Mouse (Mus musculus) layer of hippocampus, adult 2 months (tissue): ENCODE results near the gene Leng8. TPM values are rescaled to one million over a fixed set of nuclear protein-coding genes. Genes with fewer than 3 reads are reported as not detected.

Experiments used
- DNase-seq, 2 experiments: peaks; one replicate each; pipeline ENCODE4 v3.0.0; 2022; ENCODE audit warnings: low spot score in 2 of 2
- H3K27ac ChIP-seq: fragments of 200-600 bp; 2 replicates; pipeline ENCODE4 v1.8.1; 2022
- H3K4me3 ChIP-seq: fragments of 200-600 bp; 2 replicates; pipeline ENCODE4 v1.8.1; 2022; ENCODE audit warnings: mild to moderate bottlenecking
- CTCF ChIP-seq: fragments of 200-600 bp; conservative IDR thresholded peaks from 2 replicates; pipeline ENCODE4 v1.8.1; 2022; ENCODE audit warnings: antibody characterized with exemption, mild to moderate bottlenecking, moderate library complexity
- total RNA-seq, 2 experiments: library from RNA; stranded (reverse); gene quantifications; 2 replicates each; pipeline ENCODE4 v1.2.3; 2021

Leng8 gene
- total RNA-seq, 2 experiments from 2014 or later = 189 to 218 TPM

DNA sequence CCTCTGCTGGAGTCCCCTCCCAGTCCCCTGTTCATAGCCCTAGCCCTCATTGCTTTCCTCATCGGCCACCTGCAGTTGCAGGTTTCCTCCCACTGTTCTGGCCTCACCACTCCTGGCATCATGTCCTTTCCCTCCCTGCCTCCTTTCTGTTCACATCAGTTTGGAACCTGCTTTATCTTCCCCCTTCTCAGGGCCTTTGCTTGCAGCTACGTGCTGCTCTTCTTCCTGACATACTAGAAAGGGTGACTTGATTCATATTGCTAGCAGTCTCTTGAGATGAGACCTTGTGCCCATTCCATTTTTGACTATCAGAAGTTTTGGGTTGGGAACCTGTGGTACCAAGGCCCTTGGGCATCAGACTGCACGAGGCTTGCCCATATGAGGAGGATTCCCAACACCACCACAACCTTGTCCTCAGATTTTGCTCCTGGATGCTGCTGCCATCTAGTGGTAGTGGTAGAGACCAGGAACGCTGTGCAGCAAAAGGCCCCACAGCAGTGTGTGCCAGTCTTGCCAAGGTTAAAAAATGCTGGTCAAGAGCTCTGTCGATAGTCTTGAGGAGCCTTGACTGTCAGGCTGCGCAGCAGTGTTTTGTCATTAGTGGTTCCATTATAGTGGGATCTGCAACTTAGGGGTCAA lies 8.8 kb downstream of the Leng8 start:
- no peak overlapping the region for H3K4me3 ChIP-seq
- TF ChIP-seq CTCF = peak; percentile 92
- H3K27ac ChIP-seq = no peak overlapping the region; the same call in 1 of the 2 replicates
- no peak for DNase-seq

DNA sequence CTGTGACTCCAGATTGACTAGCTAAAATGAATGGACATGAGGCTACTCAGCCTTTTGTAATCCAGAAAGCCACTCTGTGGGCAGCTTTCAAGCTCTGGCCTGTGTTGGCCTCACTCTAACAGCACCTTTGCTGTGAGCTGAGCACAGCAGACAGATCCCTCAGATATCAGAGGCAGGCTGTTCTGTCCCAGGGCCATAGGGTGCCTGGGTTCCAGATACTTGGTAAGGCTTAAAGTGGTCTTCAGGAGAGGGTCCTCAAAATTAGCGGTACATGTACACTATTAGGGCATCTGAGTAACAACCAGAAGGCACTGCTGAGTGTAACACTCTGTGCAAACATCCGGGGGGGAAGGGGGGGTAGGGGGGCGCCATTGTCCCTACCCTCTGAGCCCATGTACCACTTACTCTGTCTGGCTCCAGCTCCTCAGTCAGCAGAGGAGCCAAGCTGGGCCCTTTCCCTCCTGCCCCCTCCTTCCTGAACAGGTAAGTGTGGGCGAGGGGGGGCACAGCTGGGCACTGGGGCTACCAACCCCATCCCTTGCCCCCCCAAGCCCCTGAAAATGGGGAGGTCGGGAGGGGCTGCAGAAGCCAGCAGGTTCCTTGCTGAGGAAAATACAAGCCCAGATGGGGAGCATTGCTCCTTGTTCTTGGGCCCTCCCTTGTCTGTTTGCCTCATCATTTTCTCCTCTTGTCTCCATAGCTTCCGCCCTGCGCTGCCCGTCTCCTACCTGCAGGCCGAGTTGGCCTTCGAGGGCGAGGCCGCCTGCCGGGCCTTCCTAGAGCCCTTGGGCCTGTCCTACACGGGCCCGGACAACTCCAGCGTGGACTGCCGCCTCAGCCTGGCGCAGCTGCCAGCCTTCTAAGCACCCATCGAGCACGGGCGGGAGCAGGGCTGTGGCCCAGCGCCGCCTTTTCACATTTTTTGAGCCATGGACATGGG lies 9.7 kb downstream of the Leng8 start:
- DNase-seq = no peak
- no peak for TF ChIP-seq CTCF
- H3K27ac ChIP-seq = no peak overlapping the region; the same call in 1 of the 2 replicates

DNA sequence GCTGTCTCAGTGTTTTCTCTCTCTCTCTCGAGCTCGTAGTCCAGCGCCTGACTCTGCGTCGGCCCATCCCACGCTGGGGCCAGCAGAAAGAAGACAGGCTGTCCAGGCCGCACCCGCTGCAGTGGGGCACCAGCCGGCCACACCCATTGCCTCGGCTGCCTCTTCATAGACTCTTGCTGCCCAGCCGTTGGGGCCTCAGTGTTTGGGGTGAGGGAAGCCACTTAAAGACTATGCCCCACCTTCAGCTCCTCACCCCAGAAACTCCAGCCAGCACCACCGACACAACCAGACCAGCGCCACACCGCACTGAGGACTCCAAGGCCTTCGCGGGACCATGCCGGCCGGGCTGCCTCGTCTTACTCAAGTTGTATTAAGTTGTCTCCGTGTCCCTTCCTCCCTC lies 10.5 kb downstream of the Leng8 start:
- no peak for DNase-seq
- no peak for TF ChIP-seq CTCF

More for the DNA sequence above, 9.7 kb downstream of the Leng8 start:
- no peak overlapping the region for H3K4me3 ChIP-seq

DNA sequence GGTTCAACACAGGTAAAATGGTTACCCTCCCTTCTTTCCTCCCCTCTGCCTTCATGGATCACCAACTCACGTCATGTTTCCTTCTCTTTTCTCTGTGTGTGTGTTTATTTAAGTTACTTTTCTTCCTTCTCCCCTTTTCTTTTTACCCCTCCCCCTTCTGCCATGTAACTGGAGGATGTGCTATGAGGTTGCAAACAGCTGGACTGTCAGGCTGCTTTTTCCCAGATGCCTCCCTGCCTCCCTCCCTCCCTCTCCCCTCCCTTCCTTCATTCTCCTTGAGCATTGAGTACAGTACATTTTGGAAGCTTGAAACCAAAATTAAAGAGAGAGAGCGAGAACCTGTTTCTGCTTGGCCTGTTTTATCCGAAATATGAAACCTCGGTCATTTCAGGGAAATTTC lies 11.0 kb downstream of the Leng8 start:
- no peak for TF ChIP-seq CTCF
- DNase-seq = no peak
- H3K4me3 ChIP-seq = no peak overlapping the region; the same call in 1 of the 2 replicates
- H3K27ac ChIP-seq = peak overlapping the region; percentile 100; the same call in 1 of the 2 replicates

More for the DNA sequence above, 10.5 kb downstream of the Leng8 start:
- no peak overlapping the region for H3K4me3 ChIP-seq
- no peak overlapping the region; the same call in 1 of the 2 replicates for H3K27ac ChIP-seq

DNA sequence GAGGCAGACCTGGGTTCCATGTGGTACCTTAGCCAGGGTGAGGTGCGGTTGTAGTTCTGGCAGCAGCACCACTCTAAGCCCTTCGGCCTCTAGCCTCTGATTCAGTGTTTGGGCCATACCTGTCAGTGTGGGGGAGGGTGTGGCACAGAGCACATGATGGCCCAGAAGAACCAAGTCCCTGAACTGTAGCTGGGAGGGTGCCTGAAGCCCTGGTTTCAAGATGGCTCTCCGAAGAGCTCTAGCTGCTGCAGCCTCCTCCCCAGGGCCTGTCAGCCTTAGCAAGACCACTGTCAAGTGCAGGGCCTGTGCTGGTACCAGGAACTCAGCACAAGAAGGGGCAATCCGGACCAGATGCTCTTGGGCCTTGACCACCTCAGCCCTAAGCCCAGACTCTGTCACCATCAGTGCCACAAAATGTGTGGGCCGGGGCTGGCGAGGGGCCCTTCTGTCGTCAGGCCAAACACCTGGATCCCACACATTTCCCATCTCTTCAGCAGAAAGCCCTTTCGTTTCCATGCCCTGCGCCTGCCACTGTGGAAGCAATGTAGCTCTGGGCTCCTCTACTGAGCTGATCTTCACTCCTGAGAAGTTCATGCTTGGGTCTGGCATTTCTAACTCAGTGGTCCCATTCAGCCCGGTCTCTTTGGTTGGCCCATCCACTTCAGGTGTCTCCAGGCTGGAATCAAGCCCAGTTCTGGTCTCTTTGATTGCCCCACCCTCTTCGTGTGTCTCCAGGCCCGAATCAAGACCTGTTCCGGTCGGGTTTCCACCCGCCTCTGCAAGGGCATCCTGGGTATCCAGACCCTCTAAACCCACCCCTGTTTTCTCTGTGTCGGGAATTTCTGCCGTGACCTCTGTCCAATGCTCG lies 11.7 kb downstream of the Leng8 start:
- no peak for TF ChIP-seq CTCF
- peak overlapping the region; percentile 100 for H3K27ac ChIP-seq
- no peak for DNase-seq
- H3K4me3 ChIP-seq = peak overlapping the region; percentile 98

DNA sequence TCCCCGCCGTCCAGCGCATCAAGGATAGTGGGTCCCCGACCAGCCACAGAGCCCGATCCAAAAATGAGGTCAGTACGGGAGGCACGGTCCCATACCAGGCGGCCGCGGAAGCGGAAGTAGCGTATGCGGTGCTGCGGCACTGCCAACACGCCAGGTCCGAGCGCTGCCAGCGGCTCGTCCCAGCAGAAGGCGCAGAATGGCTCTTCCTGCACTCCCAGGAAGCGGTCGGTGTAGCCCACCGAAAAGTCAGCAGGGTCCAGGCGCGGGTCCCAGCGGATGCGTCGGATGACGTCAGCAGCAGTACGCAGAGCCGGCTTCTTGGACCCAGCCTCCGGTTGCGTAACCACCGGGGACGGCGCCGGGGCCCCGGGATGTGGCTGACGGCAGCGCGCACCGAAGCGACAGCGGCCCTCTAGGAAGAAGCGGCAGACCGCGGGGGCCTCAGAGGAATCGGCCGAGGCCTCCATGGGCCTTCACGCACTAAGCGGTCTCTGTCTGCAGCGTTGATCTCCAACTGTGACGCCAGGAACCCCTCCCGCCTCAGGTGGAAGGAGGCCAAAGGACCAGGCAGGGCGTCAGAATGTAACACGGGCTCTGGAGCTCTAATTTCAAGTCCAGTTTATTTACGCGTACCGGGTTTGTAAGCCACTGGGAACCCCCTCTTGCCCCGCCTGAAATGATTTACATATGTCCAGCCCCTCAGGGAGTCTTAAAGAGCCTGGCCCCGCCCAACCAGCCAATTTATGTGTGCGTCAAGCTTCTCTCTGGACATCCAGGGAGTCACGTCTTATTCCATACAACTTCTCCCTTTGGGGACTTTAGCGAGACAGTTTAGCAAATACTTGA lies 12.6 kb downstream of the Leng8 start:
- TF ChIP-seq CTCF = no peak
- peak overlapping the region; percentile 100 for H3K27ac ChIP-seq
- peak overlapping the region; percentile 98 for H3K4me3 ChIP-seq
- peak; percentile 83 to 85 for DNase-seq

DNA sequence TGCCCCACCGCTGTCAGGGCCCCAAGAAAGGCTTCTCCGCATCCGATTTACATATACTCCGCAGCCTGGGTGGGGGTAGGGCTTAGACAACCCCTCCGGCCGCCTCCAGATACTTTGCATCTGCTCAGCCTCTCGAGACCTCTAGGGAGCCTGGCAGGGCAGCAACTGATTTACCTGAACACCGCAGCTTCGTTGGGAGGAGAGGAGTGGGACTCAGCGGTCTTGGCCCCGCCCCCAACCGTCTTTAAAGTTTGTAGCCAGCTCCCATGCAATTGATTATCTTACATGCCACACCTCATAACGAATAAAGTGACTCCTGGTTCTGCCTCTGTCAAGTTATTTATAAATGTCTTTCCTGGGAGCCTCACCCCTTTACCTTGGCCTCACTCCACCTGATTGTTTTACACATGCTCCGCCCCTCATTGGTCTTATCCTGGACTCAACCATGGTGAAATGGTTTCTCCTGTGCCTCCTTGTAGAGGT lies 13.3 kb downstream of the Leng8 start, which contains the start of gene Leng9:
Gene Leng9, minus strand, starts transcription at position 316 of the 483 bp plus-strand sequence.
- TF ChIP-seq CTCF = no peak
- DNase-seq = no peak
- Histone ChIP-seq H3K27ac (peak within 1 kb of the TSS; percentile 100), H3K4me3 (peak within 1 kb of the TSS; percentile 98)

DNA sequence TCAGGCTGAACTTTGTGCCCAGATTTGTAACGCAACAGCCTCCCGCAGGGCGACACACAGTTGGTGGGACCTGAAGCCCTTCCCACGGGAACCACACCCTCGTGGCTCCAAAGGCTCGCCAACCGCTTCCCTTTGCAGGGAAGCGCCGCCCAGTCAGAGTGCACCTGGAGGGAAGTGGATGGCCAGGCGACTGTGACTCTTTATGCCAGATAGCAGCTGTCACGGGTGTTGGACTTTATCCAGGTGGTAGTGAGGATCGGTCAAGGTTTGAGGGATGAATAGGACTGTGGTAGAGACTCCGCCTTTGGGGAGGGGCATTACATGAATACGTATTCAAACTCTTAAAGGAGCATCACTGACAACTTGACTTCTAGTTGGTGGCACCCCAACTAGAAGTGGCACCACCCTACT lies 14.0 kb downstream of the Leng8 start:
- Histone ChIP-seq H3K4me3 (peak overlapping the region; percentile 98), H3K27ac (peak overlapping the region; percentile 43; the same call in 1 of the 2 replicates)
- TF ChIP-seq CTCF = no peak
- no peak for DNase-seq

GRCm38 (mm10) chr7:4151241-4151640 lies 14.4 kb downstream of the Leng8 start:
- Histone ChIP-seq H3K4me3 (peak overlapping the region; percentile 98), H3K27ac (no peak overlapping the region)
- no peak for DNase-seq
- no peak for TF ChIP-seq CTCF

- Histone ChIP-seq H3K27ac (no peak overlapping the region), H3K4me3 (no peak overlapping the region)
- TF ChIP-seq CTCF = no peak
- no peak for DNase-seq
Observed at GRCm38 (mm10) chr7:4154356-4154755, 17.5 kb downstream of the Leng8 start.

DNA sequence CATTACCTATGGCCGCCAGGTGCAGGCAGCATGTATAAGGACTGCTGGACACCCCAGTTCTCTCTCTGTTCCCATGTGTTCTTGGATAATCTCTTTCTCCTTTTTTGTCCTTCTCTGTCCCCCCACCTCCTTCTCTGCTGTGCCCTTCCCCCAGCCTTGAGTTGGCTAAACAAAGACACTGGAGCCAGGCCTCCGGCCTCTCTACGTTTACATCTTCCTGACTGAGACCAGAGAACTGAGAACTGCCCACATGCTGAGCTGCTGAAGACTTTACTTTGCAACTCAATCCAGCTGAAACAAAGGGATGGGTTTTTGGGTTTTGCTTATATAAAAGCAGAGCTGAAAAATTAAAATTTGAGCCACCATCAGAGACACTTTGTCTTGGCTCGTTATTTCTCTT lies 18.1 kb downstream of the Leng8 start:
- DNase-seq = no peak
- Histone ChIP-seq H3K27ac (no peak overlapping the region), H3K4me3 (no peak overlapping the region)
- no peak for TF ChIP-seq CTCF
